In the genomic region with DNA sequence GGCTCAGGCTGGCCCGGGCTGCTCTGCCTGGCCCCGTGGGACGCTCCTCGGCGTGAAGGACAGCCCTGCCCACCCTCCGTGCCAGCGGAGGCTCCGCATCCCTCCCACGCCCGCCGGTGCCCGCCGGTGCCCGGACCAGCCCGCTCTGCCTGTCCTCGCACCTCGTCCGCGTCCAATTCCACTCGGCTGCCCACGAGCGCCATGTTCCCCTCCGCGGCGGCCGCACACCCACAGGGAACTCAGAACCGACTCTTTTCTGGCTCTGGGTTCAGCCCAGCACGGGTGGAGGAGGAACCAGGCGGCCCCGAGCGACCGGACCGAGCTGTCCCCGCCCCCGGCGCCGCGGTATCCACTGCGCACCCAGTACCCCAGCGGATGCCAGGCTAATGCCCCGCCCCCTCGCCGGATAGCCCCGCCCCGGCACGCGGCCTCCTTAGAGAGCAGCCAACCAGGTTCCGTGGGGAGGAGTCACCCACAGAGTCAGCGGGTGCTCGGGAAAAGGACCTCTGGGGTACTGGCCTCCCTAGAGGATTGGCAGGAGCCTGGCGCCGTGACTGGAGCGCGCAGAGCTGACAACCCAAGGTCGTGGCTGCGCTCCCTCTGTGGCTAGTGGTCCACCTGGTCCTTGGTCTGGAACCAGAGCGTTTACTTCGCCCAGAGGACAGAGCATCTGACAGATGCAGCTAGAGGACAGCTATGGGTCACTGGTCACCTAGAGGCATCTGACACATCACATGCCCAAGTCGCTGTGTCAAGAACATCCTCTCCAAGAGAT, we compare ENCODE assay signal across 8 mouse cellular contexts. TPM values are rescaled to one million over a fixed set of nuclear protein-coding genes. Genes with fewer than 3 reads are reported as not detected.
DNase-seq lines count a peak whose midpoint lies in the region; ATAC-seq and TF ChIP-seq lines count a peak whose summit lies in the region.

A gene (minus strand): TSS at position 346 of the 775 bp plus-strand sequence.

- H3K27ac ChIP-seq in heart, embryonic 11.5 days (ENCODE audit: low read depth, low read length) = no peak within 1 kb of the TSS
- peak within 1 kb of the TSS; percentile 59 for H3K27ac ChIP-seq in kidney, embryonic 16.5 days (ENCODE audit: low read length)
- H3K27ac ChIP-seq in liver, adult 2 months (replicated peaks; ENCODE audit: insufficient read depth, low read depth, low read length) = peak within 1 kb of the TSS; percentile 84

- no peaks in the 10 kb centered on the region for H3K27me3 ChIP-seq in heart, embryonic 11.5 days (ENCODE audit: control insufficient read depth, insufficient read depth, low read length)
- H3K27me3 ChIP-seq in kidney, embryonic 16.5 days (ENCODE audit: insufficient read depth, low read length) = 0 out of 2 replicates have a peak, but pooled peaks cover 3% of the 10 kb centered on the region
- no peaks in the 10 kb centered on the region for H3K27me3 ChIP-seq in liver, adult 2 months (ENCODE audit: control insufficient read depth, insufficient read depth, low read length)

- TF ChIP-seq CTCF in brain, embryonic 14.5 days (IDR thresholded peaks at IDR 0.05; ENCODE audit: borderline replicate concordance, extremely low read depth, insufficient read depth, insufficient read length) = no peak
- no peak for TF ChIP-seq CTCF in liver, adult 2 months (IDR thresholded peaks at IDR 0.05; ENCODE audit: low read depth, low read length)

- no peaks in the 10 kb centered on the region for H3K36me3 ChIP-seq in heart, embryonic 11.5 days (ENCODE audit: control insufficient read depth, insufficient read depth, low read length)
- H3K36me3 ChIP-seq in kidney, embryonic 16.5 days (ENCODE audit: insufficient read depth, low read length) = no peaks in the 10 kb centered on the region
- H3K36me3 ChIP-seq in liver, adult 2 months (ENCODE audit: control insufficient read depth, insufficient read depth, low read length) = no peaks in the 10 kb centered on the region

- TF ChIP-seq POLR2A in brain, embryonic 14.5 days (IDR thresholded peaks at IDR 0.05; ENCODE audit: borderline replicate concordance, extremely low read depth, insufficient read depth, insufficient read length, poor library complexity, severe bottlenecking) = 0 out of 2 replicates have a peak, but pooled peaks have one; percentile 13
- TF ChIP-seq POLR2A in liver, adult 2 months (IDR thresholded peaks at IDR 0.05; ENCODE audit: extremely low read depth, insufficient read depth, low read length) = peak; percentile 72

- DNase-seq in CD4-positive helper T cell, adult 2 months (ENCODE audit: low read depth, low spot score) = peak; percentile 96
- DNase-seq in brain, embryonic 14.5 days (ENCODE audit: low read depth) = peak; percentile 95
- DNase-seq in liver, adult 2 months (ENCODE audit: extremely low read depth, low read depth, low spot score) = peak; percentile 89
- DNase-seq in spleen, postnatal 36 days (ENCODE audit: low spot score in 2 of 2) = peak; percentile 98

- H3K9ac ChIP-seq in heart, embryonic 11.5 days (ENCODE audit: low read depth, low read length) = peak within 1 kb of the TSS; percentile 65
- peak within 1 kb of the TSS; percentile 71 for H3K9ac ChIP-seq in kidney, embryonic 16.5 days (replicated peaks; ENCODE audit: low read length)
- H3K9ac ChIP-seq in liver, adult 2 months (ENCODE audit: low read depth, low read length) = peak within 1 kb of the TSS; percentile 96

- ATAC-seq in erythroblast, adult 5-6 weeks (replicated peaks; ENCODE audit: low FRiP score, poor library complexity, severe bottlenecking) = peak; percentile 98
- ATAC-seq in heart, embryonic 11.5 days (replicated peaks; ENCODE audit: insufficient number of reproducible peaks, low FRiP score, low TSS enrichment) = peak; percentile 95
- peak; percentile 98 for ATAC-seq in kidney, embryonic 16.5 days (ENCODE audit: low FRiP score, low TSS enrichment)
- ATAC-seq in monocyte, adult 5-6 weeks (replicated peaks; ENCODE audit: insufficient number of reproducible peaks, low FRiP score, low TSS enrichment, poor library complexity, severe bottlenecking) = peak; percentile 77

- WGBS in heart, embryonic 11.5 days (ENCODE audit: insufficient replicate concordance) = 0% methylated on average over 59 of the region's 59 CpGs
- under 1% methylated on average over 56 of the region's 59 CpGs for WGBS in kidney, embryonic 16.5 days
- under 1% methylated on average over 58 of the region's 59 CpGs for WGBS in liver, adult 2 months

- no peaks in the 10 kb centered on the region for H3K9me3 ChIP-seq in heart, embryonic 11.5 days (replicated peaks; ENCODE audit: control insufficient read depth, low read length)
- H3K9me3 ChIP-seq in kidney, embryonic 16.5 days (ENCODE audit: low read length) = no peaks in the 10 kb centered on the region

- peak within 1 kb of the TSS; percentile 100 for H3K4me2 ChIP-seq in heart, embryonic 11.5 days
- H3K4me2 ChIP-seq in kidney, embryonic 16.5 days (replicated peaks; ENCODE audit: low read depth, low read length) = peak within 1 kb of the TSS; percentile 94

- peak within 1 kb of the TSS; percentile 68 for H3K4me3 ChIP-seq in heart, embryonic 11.5 days (ENCODE audit: low read depth, low read length)
- peak within 1 kb of the TSS; percentile 85 for H3K4me3 ChIP-seq in kidney, embryonic 16.5 days (ENCODE audit: low read length)
- H3K4me3 ChIP-seq in liver, adult 2 months (ENCODE audit: insufficient read depth, low read depth, low read length) = peak within 1 kb of the TSS; percentile 87

- no peaks in the 10 kb centered on the region for H3K4me1 ChIP-seq in heart, embryonic 11.5 days (ENCODE audit: control insufficient read depth, insufficient read depth, low read length)
- H3K4me1 ChIP-seq in kidney, embryonic 16.5 days (ENCODE audit: insufficient read depth, low read length) = peaks cover 20% of the 10 kb centered on the region
- peaks cover 6% of the 10 kb centered on the region for H3K4me1 ChIP-seq in liver, adult 2 months (ENCODE audit: control insufficient read depth, insufficient read depth, low read length)

- peaks cover 17% of the 10 kb centered on the region; the same call in 1 of the 2 replicates for H3K79me2 ChIP-seq in liver, adult 2 months (ENCODE audit: control insufficient read depth, insufficient read depth, low read length)

RNA-seq across cellular contexts. Expression of the gene that starts here (rescaled TPM):
- 6.2 and 10.6 TPM in 2 replicates for polyA plus RNA-seq in brain, embryonic 14.5 days (2012; rRNA removed)
- total RNA-seq in erythroblast, adult 5-6 weeks (2015; ENCODE audit: low replicate concordance) = 0.19 and 2.1 TPM in 2 replicates
- 0.56 and 4.9 TPM in 2 replicates for total RNA-seq in erythroblast, adult 5-6 weeks (2017; ENCODE audit: low replicate concordance)
- 2.3 and 2.9 TPM in 2 replicates for polyA plus RNA-seq in heart, embryonic 11.5 days (2014; fragmentation: Nextera tagmentation; extraction: Ambion mirVana)
- polyA plus RNA-seq in kidney, embryonic 16.5 days (2015; fragmentation: Nextera tagmentation; extraction: Ambion mirVana) = 2.6 and 3.2 TPM in 2 replicates
- total RNA-seq in liver, adult 2 months (2014; rRNA removed) = 21.0 and 21.3 TPM in 2 replicates
- 6.5 and 6.7 TPM in 2 replicates for polyA plus RNA-seq in liver, adult 2 months (2012; rRNA removed)
- total RNA-seq in monocyte, adult 5-6 weeks (2017) = 21.4 to 51.4 TPM (median 30.0 TPM) in 3 replicates
